Mouse (Mus musculus): ENCODE data around the gene Prl8a8. TPM values are rescaled to one million over a fixed set of nuclear protein-coding genes. Genes with fewer than 3 reads are reported as not detected.

The Prl8a8 gene
- polyA plus RNA-seq (2017; shearing (Covaris generic)): not detected

DNA sequence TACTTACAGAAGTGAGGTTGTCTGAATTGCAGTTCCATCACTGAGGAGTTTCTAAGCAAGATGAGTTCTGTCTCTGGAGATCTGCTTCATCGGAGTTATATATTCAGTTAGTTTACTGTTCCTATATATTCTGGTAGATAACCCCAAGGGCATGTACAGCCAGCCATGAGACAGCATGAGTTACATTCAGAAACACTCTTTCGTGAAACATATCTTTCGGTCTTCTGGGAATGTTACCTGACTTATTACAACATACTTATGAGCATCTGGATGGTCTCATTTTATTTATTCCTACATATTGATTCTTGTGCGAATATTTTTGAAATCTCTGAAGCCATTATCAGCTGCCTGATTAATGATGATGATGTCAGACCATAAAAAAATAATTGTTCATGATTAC lies at the start of gene Prl8a8:
Prl8a8 (minus strand) TSS at position 101 of the 400 bp plus-strand sequence.

Other genes with a start within 250 kb of the Prl8a8 start
- gene Prl6a1, start 200.6 kb downstream of the Prl8a8 start, polyA plus RNA-seq (2017; shearing (Covaris generic)): not detected
- gene Prl8a2, start 167.5 kb downstream of the Prl8a8 start, polyA plus RNA-seq (2017; shearing (Covaris generic)): not detected
- not detected for gene Prl2b1, start 122.4 kb downstream of the Prl8a8 start, polyA plus RNA-seq (2017; shearing (Covaris generic))
- gene Prl8a6, start 74.5 kb downstream of the Prl8a8 start, polyA plus RNA-seq (2017; shearing (Covaris generic)): not detected
- not detected for gene Prl8a9, start 51.4 kb upstream of the Prl8a8 start, polyA plus RNA-seq (2017; shearing (Covaris generic))
- 0.22 TPM for gene Prl8a1, start 69.0 kb upstream of the Prl8a8 start, polyA plus RNA-seq (2017; shearing (Covaris generic))
- not detected for gene Prl7b1, start 97.4 kb upstream of the Prl8a8 start, polyA plus RNA-seq (2017; shearing (Covaris generic))
- not detected for gene Prl7a1, start 129.3 kb upstream of the Prl8a8 start, polyA plus RNA-seq (2017; shearing (Covaris generic))
- not detected for gene Prl7a2, start 154.8 kb upstream of the Prl8a8 start, polyA plus RNA-seq (2017; shearing (Covaris generic))
- not detected for gene Prl7d1, start 203.5 kb upstream of the Prl8a8 start, polyA plus RNA-seq (2017; shearing (Covaris generic))